Mouse (Mus musculus) testis, adult 2 months (tissue): ENCODE results near the gene Spint4. TPM values are rescaled to one million over a fixed set of nuclear protein-coding genes. Genes with fewer than 3 reads are reported as not detected.

ENCODE experiments used
- H3K27ac ChIP-seq: fragments of 200-500 bp; 2 replicates; pipeline ENCODE4 v1.5.1; 2012; ENCODE audit warnings: low read depth, low read length; ENCODE audit not compliant: control insufficient read depth, insufficient read depth
- H3K27me3 ChIP-seq: fragments of 200-500 bp; 2 replicates; pipeline ENCODE4 v1.6.1; 2012; ENCODE audit warnings: mild to moderate bottlenecking, low read length, moderate library complexity; ENCODE audit not compliant: control insufficient read depth, insufficient read depth
- H3K36me3 ChIP-seq: fragments of 200-500 bp; 2 replicates; pipeline ENCODE4 v1.6.1; 2012; ENCODE audit warnings: mild to moderate bottlenecking, low read length; ENCODE audit not compliant: control insufficient read depth, insufficient read depth
- H3K4me1 ChIP-seq: fragments of 200-500 bp; 2 replicates; pipeline ENCODE4 v1.6.1; 2012; ENCODE audit warnings: low read length; ENCODE audit not compliant: control insufficient read depth, insufficient read depth
- H3K4me3 ChIP-seq: fragments of 200-500 bp; 2 replicates; pipeline ENCODE4 v1.5.1; 2012; ENCODE audit warnings: low read depth, mild to moderate bottlenecking, low read length, moderate library complexity, mixed read lengths; ENCODE audit not compliant: control insufficient read depth
- CTCF ChIP-seq: fragments of 200-500 bp; IDR thresholded peaks from 2 replicates; pipeline ENCODE4 v1.5.1; 2012; ENCODE audit warnings: low read depth, mild to moderate bottlenecking, inconsistent platforms, low read length, moderate library complexity; ENCODE audit not compliant: control insufficient read depth, insufficient read depth, insufficient replicate concordance
- POLR2A ChIP-seq: fragments of 200-500 bp; IDR thresholded peaks from 2 replicates; pipeline ENCODE4 v1.6.1; 2012; ENCODE audit warnings: low read depth, mild to moderate bottlenecking, inconsistent platforms, low read length, moderate library complexity; ENCODE audit not compliant: control insufficient read depth
- polyA plus RNA-seq: library from polyadenylated mRNA; depleted of rRNA; stranded (reverse); fragments of >200 nt; gene quantifications from 2 replicates; pipeline ENCODE4 v1.2.3, GENCODE M21; 2012

Spint4 gene
- polyA plus RNA-seq, 1 experiment = not detected

DNA sequence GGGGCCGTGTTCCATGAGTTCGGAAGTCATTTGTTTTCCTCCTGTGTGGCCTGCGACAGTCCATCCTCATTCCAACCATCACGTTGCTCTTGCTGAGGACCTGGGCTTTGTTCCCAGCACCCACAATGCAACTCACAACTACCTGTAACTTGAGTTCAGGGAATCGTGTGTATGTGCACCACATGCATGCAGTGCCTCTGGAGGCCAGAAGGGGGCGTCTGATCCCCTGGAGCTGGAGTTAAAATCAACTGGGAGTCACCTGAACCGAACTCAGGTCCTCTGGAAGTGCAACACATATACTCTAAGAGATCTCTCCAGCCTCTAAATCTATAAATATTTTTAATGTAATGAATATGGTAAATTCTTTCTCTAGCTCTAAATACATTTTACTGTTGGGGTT is 22.2 kb upstream of the Spint4 start:
- TF ChIP-seq POLR2A (no peak), CTCF (peak; percentile 87)
- Histone ChIP-seq H3K36me3 (no peaks in the 10 kb centered on the region), H3K4me3 (no peak overlapping the region), H3K27me3 (no peaks in the 10 kb centered on the region), H3K27ac (no peak overlapping the region), H3K4me1 (peaks cover 12% of the 10 kb centered on the region)

DNA sequence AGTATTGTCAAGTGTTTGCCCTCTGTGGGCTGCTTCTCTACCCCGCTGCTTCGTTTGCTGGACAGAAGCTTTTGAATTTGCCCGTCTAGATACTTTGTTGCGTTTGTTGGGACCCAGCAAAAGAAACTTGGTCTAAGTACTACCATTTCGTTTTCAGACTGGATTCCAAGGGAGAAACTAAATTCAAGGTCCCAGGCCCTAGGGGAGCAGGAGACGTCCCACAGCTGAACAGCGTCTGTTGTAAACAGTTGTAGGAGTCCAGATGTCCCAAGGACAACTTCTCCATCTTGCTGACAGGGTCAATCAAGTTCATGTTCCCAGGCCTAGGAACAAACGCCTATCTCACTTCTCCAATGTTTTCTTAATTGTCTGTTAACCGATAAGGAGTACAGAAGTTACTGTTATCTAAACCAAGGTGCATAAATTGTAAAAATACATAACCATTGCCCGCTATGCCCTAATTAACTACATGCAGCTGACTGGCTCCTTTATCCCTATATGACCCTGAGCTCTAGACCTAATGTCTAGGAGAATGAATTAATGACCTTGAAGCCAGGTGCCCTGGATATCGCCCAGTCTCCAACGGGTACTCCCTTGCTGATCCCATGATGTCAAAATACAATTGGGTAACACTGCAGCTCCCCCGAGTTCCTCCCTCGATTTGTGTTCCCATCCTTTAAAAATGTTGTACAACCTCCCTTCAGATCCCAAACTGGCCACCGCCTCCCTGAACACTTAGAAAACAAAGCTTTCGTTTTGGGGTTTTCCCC is 21.2 kb upstream of the Spint4 start:
- H3K36me3 ChIP-seq = no peaks in the 10 kb centered on the region
- TF ChIP-seq CTCF (no peak), POLR2A (no peak)
- peak overlapping the region; percentile 51; the same call in 1 of the 2 replicates for H3K27ac ChIP-seq
- no peaks in the 10 kb centered on the region for H3K27me3 ChIP-seq
- no peak overlapping the region for H3K4me3 ChIP-seq
- H3K4me1 ChIP-seq = peaks cover 12% of the 10 kb centered on the region

DNA sequence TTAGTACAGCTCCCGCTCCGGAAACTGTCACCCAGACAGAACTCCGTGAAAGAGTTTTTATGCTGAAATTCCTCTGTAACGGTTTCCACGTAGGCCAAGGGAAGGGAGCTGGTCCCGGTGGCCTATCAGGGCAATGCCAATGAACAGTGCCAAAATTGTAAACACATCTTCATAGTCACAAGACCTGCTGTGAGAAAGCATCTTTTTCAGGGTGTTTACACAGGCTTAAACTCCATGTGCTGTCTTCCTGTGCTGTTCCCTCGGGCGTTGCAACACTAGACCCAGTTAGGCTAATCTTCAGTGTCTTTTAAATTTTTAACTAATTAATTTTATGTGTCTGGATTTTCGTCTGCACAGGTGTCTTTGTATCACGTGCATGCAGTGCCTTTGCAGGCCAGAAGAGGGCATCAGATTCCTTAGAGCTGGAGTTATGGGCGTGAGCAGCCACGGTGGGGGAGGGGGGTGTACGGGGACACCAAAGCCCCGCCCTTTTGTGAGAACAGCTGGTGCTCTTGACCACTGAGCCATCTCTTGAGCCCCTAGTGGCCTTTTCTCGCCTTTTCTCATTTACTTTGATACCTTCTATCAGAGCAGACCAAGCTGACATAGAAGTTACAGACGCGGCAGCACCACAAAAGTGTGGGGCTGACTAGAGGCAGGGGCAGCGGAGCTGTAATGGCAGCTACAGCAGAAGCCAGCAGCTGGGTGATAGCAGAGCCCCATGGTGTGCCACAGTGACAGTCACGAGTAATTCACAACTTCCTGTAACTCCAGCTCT is 19.3 kb upstream of the Spint4 start:
- Histone ChIP-seq H3K4me3 (no peak overlapping the region), H3K27ac (peak overlapping the region; percentile 1; the same call in 1 of the 2 replicates)

DNA sequence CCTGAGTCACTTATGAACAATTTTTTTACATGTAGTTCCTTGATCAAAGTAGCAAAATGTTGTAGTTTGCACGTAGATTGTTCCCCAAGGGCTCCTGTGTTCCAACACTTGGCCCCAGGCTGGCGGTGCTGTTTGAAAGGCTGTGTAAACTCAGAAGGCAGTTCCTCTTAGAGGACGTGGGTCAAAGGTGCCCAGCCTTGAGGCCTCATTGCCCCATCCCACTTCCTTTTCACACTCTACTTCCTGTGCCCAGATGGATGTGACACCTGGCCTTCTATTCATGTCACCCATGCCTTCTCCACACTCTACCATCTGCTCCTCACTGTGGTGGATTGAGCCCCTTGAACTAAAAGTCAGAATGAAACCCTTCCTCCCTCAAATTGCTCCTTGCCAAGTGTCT is 18.4 kb upstream of the Spint4 start:
- TF ChIP-seq CTCF = no peak
- TF ChIP-seq POLR2A = no peak
- Histone ChIP-seq H3K27me3 (no peaks in the 10 kb centered on the region), H3K4me1 (peaks cover 12% of the 10 kb centered on the region), H3K36me3 (no peaks in the 10 kb centered on the region), H3K27ac (no peak overlapping the region), H3K4me3 (no peak overlapping the region)

More for the DNA sequence above, 19.3 kb upstream of the Spint4 start:
- H3K4me1 ChIP-seq = peaks cover 12% of the 10 kb centered on the region
- H3K36me3 ChIP-seq = no peaks in the 10 kb centered on the region
- H3K27me3 ChIP-seq = no peaks in the 10 kb centered on the region
- TF ChIP-seq POLR2A = no peak
- peak; percentile 76; the same call in 1 of the 2 replicates for TF ChIP-seq CTCF

DNA sequence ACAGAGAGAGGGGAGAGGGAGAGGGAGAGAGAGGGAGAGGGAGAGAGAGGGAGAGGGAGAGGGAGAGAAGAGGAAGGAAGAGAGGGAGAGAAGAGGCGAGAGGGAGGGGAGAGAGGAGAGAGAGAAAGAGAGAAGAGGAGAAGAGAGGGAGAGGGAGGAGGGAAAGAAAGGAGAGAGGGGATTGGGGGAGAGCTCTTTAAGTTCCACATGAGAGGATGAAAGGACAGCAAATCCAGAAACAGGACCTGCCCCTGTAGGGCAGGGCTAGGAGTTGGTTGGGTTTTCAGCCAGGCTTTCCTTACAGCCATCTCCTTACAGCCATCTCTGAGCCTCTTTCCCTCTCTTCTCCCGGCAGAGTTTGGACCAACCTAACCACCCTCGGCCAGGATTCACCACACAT is 13.5 kb upstream of the Spint4 start, which contains the start of gene Wfdc13:
TSS of gene Wfdc13 (plus strand) at position 301 of the 400 bp plus-strand sequence.
- TF ChIP-seq CTCF (no peak), POLR2A (no peak)

DNA sequence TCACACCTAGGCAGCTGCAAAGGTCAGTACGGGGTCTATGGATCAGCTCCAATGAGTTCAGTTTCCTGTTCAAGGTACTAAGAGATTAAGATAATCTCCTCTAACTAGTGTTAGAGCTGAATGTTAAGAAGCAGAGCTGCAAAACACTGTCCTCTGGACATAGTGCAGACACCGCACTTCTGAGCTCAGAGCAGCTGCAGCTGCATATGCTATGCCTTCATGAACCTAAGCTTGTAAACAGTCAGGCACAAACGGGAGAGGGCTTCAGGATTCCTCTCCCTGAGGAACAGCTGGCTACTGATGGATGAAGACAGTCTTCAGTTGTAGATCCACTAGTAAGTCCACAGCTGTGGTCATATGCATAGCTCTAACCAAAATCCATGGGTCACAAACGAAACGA is 2.7 kb downstream of the Spint4 start:
- H3K27me3 ChIP-seq = no peaks in the 10 kb centered on the region
- no peaks in the 10 kb centered on the region for H3K4me1 ChIP-seq
- TF ChIP-seq CTCF (no peak), POLR2A (no peak)
- no peak overlapping the region for H3K4me3 ChIP-seq
- no peaks in the 10 kb centered on the region for H3K36me3 ChIP-seq
- no peak overlapping the region for H3K27ac ChIP-seq

More for the DNA sequence above, 13.5 kb upstream of the Spint4 start, which contains the start of gene Wfdc13:
- Histone ChIP-seq H3K27ac (no peak within 1 kb of the TSS), H3K4me1 (peaks cover 3% of the 10 kb centered on the region; the same call in 1 of the 2 replicates), H3K36me3 (no peaks in the 10 kb centered on the region), H3K27me3 (no peaks in the 10 kb centered on the region), H3K4me3 (no peak within 1 kb of the TSS)

DNA sequence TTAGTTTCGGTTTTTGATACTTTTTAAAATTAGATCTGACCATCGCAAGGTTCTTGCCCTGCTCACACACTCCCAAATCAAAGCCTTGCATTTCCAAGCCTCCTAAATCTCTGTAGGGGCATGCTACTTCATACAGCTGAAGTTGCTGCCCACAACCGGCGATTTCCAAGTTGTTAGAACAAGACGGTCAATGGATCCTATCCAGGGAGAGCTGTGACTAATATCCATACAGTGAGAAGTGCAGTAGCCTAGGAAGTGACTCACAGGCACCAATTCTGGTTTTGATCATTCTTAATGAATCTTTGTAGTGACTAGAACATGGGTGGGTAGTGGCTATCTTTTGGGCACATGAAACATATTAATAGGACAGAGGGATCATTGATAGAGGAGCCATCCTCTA is 3.5 kb downstream of the Spint4 start:
- Histone ChIP-seq H3K4me3 (no peak overlapping the region), H3K4me1 (peaks cover under 1% of the 10 kb centered on the region), H3K27me3 (no peaks in the 10 kb centered on the region), H3K27ac (no peak overlapping the region), H3K36me3 (no peaks in the 10 kb centered on the region)
- TF ChIP-seq POLR2A = no peak
